Mouse (Mus musculus): ENCODE results near the gene Klhl18. TPM values are rescaled to one million over a fixed set of nuclear protein-coding genes. Genes with fewer than 3 reads are reported as not detected.
A peak's percentile ranks its signal among the peaks of the same experiment; 100 is the strongest.
"Not testable (repeated sequence)": the region's sequence is repeated elsewhere in the genome, so short reads cannot be mapped to it uniquely, and the experiment has no call there.

Gene Klhl18
- polyA plus RNA-seq, 1 experiment = 21.2 TPM

- Histone ChIP-seq H3K4me3 (ENCODE audit: control insufficient read depth, insufficient read depth, low read length) (no peak overlapping the region), H3K36me3 (ENCODE audit: control insufficient read depth, insufficient read depth, low read length) (no peaks in the 10 kb centered on the region), H3K27me3 (ENCODE audit: control insufficient read depth, insufficient read depth, low read length) (no peaks in the 10 kb centered on the region), H3K27ac (ENCODE audit: control insufficient read depth, insufficient read depth, low read length) (no peak overlapping the region), H3K4me1 (replicated peaks; ENCODE audit: control insufficient read depth, insufficient read depth, low read length) (peaks cover 8% of the 10 kb centered on the region)
- TF ChIP-seq CTCF (IDR thresholded peaks at IDR 0.05; ENCODE audit: borderline replicate concordance, control insufficient read depth, extremely low read depth, insufficient read depth, low read length, poor library complexity) (peak; percentile 44; the same call in 1 of the 2 replicates), POLR2A (IDR thresholded peaks at IDR 0.05; ENCODE audit: control insufficient read depth, extremely low read depth, insufficient read depth, low read length, poor library complexity) (no peak)
- DNase-seq = peak; percentile 87
- 39% methylated on average over 6 of the region's 6 CpGs for WGBS
These were observed 65.3 kb downstream of the Klhl18 start for GRCm38 (mm10) chr9:110410908-110411887.

- H3K27me3 ChIP-seq (ENCODE audit: control insufficient read depth, insufficient read depth, low read length) = no peaks in the 10 kb centered on the region
- WGBS = under 1% methylated on average over 39 of the region's 39 CpGs
- H3K4me3 ChIP-seq (ENCODE audit: control insufficient read depth, insufficient read depth, low read length) = peak within 1 kb of the TSS; percentile 77
- H3K4me1 ChIP-seq (replicated peaks; ENCODE audit: control insufficient read depth, insufficient read depth, low read length) = peaks cover 8% of the 10 kb centered on the region
- no peaks in the 10 kb centered on the region for H3K36me3 ChIP-seq (ENCODE audit: control insufficient read depth, insufficient read depth, low read length)
- DNase-seq = peak; percentile 93
- TF ChIP-seq CTCF (IDR thresholded peaks at IDR 0.05; ENCODE audit: borderline replicate concordance, control insufficient read depth, extremely low read depth, insufficient read depth, low read length, poor library complexity) (no peak), POLR2A (IDR thresholded peaks at IDR 0.05; ENCODE audit: control insufficient read depth, extremely low read depth, insufficient read depth, low read length, poor library complexity) (0 out of 2 replicates have a peak, but pooled peaks have one; percentile 16)
- no peak within 1 kb of the TSS for H3K27ac ChIP-seq (ENCODE audit: control insufficient read depth, insufficient read depth, low read length)
These were observed 68.3 kb downstream of the Klhl18 start, which contains the start of gene Ptpn23 for GRCm38 (mm10) chr9:110408099-110408773. Ptpn23 (minus strand) TSS chr9:110408213.

GRCm38 (mm10) chr9:110407311-110408098 lies 69.0 kb downstream of the Klhl18 start:
- DNase-seq = no peak
- no peak overlapping the region for H3K27ac ChIP-seq (ENCODE audit: control insufficient read depth, insufficient read depth, low read length)
- 1% methylated on average over 40 of the region's 41 CpGs for WGBS

GRCm38 (mm10) chr9:110403240-110403639 lies 73.3 kb downstream of the Klhl18 start:
- not testable (repeated sequence) for H3K27ac ChIP-seq (ENCODE audit: control insufficient read depth, insufficient read depth, low read length); H3K4me1 ChIP-seq (replicated peaks; ENCODE audit: control insufficient read depth, insufficient read depth, low read length); H3K27me3 ChIP-seq (ENCODE audit: control insufficient read depth, insufficient read depth, low read length); H3K4me3 ChIP-seq (ENCODE audit: control insufficient read depth, insufficient read depth, low read length); H3K36me3 ChIP-seq (ENCODE audit: control insufficient read depth, insufficient read depth, low read length)
- 92% methylated on average over 4 of the region's 4 CpGs for WGBS
- DNase-seq = peak; percentile 13

More at GRCm38 (mm10) chr9:110407311-110408098, 69.0 kb downstream of the Klhl18 start:
- Histone ChIP-seq H3K27me3 (ENCODE audit: control insufficient read depth, insufficient read depth, low read length) (no peaks in the 10 kb centered on the region), H3K4me3 (ENCODE audit: control insufficient read depth, insufficient read depth, low read length) (peak overlapping the region; percentile 77), H3K4me1 (replicated peaks; ENCODE audit: control insufficient read depth, insufficient read depth, low read length) (peaks cover 8% of the 10 kb centered on the region), H3K36me3 (ENCODE audit: control insufficient read depth, insufficient read depth, low read length) (no peaks in the 10 kb centered on the region)
- TF ChIP-seq CTCF (IDR thresholded peaks at IDR 0.05; ENCODE audit: borderline replicate concordance, control insufficient read depth, extremely low read depth, insufficient read depth, low read length, poor library complexity) (no peak), POLR2A (IDR thresholded peaks at IDR 0.05; ENCODE audit: control insufficient read depth, extremely low read depth, insufficient read depth, low read length, poor library complexity) (no peak)

GRCm38 (mm10) chr9:110402731-110403130 lies 73.8 kb downstream of the Klhl18 start:
- 97% methylated on average over 2 of the region's 2 CpGs for WGBS
- H3K4me1 ChIP-seq (replicated peaks; ENCODE audit: control insufficient read depth, insufficient read depth, low read length) = peaks cover 6% of the 10 kb centered on the region
- H3K36me3 ChIP-seq (ENCODE audit: control insufficient read depth, insufficient read depth, low read length) = no peaks in the 10 kb centered on the region
- H3K27me3 ChIP-seq (ENCODE audit: control insufficient read depth, insufficient read depth, low read length) = no peaks in the 10 kb centered on the region
- no peak overlapping the region for H3K27ac ChIP-seq (ENCODE audit: control insufficient read depth, insufficient read depth, low read length)
- H3K4me3 ChIP-seq (ENCODE audit: control insufficient read depth, insufficient read depth, low read length) = no peak overlapping the region
- TF ChIP-seq CTCF (IDR thresholded peaks at IDR 0.05; ENCODE audit: borderline replicate concordance, control insufficient read depth, extremely low read depth, insufficient read depth, low read length, poor library complexity) = no peak
- no peak for TF ChIP-seq POLR2A (IDR thresholded peaks at IDR 0.05; ENCODE audit: control insufficient read depth, extremely low read depth, insufficient read depth, low read length, poor library complexity)
- no peak for DNase-seq

GRCm38 (mm10) chr9:110400650-110401049 lies 75.8 kb downstream of the Klhl18 start:
- no peak for TF ChIP-seq POLR2A (IDR thresholded peaks at IDR 0.05; ENCODE audit: control insufficient read depth, extremely low read depth, insufficient read depth, low read length, poor library complexity)
- TF ChIP-seq CTCF (IDR thresholded peaks at IDR 0.05; ENCODE audit: borderline replicate concordance, control insufficient read depth, extremely low read depth, insufficient read depth, low read length, poor library complexity) = no peak
- no peak overlapping the region for H3K27ac ChIP-seq (ENCODE audit: control insufficient read depth, insufficient read depth, low read length)
- H3K4me1 ChIP-seq (replicated peaks; ENCODE audit: control insufficient read depth, insufficient read depth, low read length) = no peaks in the 10 kb centered on the region
- no peak for DNase-seq
- 95% methylated on average over 5 of the region's 5 CpGs for WGBS
- H3K36me3 ChIP-seq (ENCODE audit: control insufficient read depth, insufficient read depth, low read length) = no peaks in the 10 kb centered on the region
- no peaks in the 10 kb centered on the region for H3K27me3 ChIP-seq (ENCODE audit: control insufficient read depth, insufficient read depth, low read length)
- no peak overlapping the region for H3K4me3 ChIP-seq (ENCODE audit: control insufficient read depth, insufficient read depth, low read length)

Data from thymus, adult 2 months (tissue).